Mouse (Mus musculus): ENCODE results near the gene Tsga10.
"Not testable (repeated sequence)": the region's sequence is repeated elsewhere in the genome, so short reads cannot be mapped to it uniquely, and the experiment has no call there.

The Tsga10 gene

GRCm38 (mm10) chr1:37864511-37865400 is 1.5 kb downstream of the Tsga10 start:
- DNase-seq (ENCODE audit: low read depth, low spot score), result peak; percentile 97

DNA sequence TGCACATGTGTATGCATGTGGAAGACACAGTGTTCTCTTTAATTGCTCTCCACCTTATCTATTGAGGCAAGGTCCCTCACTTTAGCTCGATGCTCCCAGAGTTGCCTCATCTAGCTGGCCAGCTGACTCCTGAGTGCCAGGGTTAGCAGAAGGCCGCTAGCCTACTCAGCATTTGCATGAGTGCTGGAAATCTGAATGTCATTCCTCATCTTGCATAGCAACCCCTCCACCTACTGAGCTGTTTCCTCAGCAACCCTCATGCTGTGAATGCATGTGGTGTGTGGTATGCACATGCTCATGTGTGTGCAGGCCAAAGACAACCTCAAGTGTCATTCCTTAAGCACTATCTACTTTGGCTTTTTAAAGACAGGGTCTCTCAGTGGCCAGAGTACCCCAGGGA is 15.5 kb downstream of the Tsga10 start:
- DNase-seq (ENCODE audit: low read depth, low spot score), result no peak

DNA sequence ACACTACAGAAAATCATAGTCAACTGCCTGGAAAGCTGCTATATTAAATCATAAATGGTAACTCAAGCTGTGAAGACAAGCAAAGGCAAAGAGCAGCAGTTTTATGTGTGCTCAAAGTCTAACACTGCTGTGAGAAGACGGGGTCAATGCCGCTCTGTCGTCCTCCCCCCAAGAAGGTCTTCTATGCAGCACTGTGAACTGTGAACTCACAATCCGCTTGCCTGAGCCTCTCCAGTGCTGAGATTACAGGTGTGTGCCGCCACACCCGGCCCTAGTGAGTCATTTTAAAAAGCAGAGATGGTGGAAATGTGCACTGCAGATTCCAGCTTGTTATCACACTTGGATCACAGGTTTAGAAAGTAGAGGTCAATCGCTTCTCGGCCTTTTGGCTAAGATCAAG is 19.4 kb downstream of the Tsga10 start:
- DNase-seq (ENCODE audit: low read depth, low spot score), result no peak

- no peak for DNase-seq (ENCODE audit: low read depth, low spot score)
Observed at GRCm38 (mm10) chr1:37831681-37832080, 34.5 kb downstream of the Tsga10 start.

- not testable (repeated sequence) for DNase-seq (ENCODE audit: low read depth, low spot score)
Observed at GRCm38 (mm10) chr1:37802291-37802690, 63.9 kb downstream of the Tsga10 start.

- DNase-seq (ENCODE audit: low read depth, low spot score), result no peak
Observed at GRCm38 (mm10) chr1:37800298-37800697, 65.9 kb downstream of the Tsga10 start.

GRCm38 (mm10) chr1:37799505-37799904 is 66.7 kb downstream of the Tsga10 start:
- no peak for DNase-seq (ENCODE audit: low read depth, low spot score)

DNA sequence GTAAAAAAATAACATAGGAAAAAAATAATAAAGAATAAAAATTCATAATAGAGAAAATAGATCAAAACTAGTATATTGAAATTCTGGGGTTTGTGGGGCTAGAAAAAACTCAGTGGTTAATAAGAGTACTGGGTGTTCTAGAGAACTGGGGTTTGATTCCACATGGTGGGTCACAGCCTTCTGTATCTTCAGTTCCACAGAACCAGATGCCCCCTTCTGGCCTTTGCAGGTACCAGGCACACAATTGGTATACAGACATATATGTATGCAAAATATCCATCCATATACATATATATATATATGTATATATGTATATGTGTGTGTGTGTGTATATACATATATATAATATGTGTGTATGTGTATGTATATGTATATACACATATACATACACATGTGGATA is 106.8 kb downstream of the Tsga10 start:
- DNase-seq (ENCODE audit: low read depth, low spot score), result no peak

GRCm38 (mm10) chr1:37744650-37745259 is 121.5 kb downstream of the Tsga10 start:
- no peak for DNase-seq (ENCODE audit: low read depth, low spot score)

GRCm38 (mm10) chr1:37742602-37743270 is 123.5 kb downstream of the Tsga10 start:
- DNase-seq (ENCODE audit: low read depth, low spot score), result no peak

GRCm38 (mm10) chr1:37742126-37742525 is 124.1 kb downstream of the Tsga10 start:
- DNase-seq (ENCODE audit: low read depth, low spot score), result no peak

GRCm38 (mm10) chr1:37740161-37740802 is 125.9 kb downstream of the Tsga10 start:
- DNase-seq (ENCODE audit: low read depth, low spot score), result no peak

GRCm38 (mm10) chr1:37738895-37739294 is 127.3 kb downstream of the Tsga10 start:
- DNase-seq (ENCODE audit: low read depth, low spot score), result no peak

DNA sequence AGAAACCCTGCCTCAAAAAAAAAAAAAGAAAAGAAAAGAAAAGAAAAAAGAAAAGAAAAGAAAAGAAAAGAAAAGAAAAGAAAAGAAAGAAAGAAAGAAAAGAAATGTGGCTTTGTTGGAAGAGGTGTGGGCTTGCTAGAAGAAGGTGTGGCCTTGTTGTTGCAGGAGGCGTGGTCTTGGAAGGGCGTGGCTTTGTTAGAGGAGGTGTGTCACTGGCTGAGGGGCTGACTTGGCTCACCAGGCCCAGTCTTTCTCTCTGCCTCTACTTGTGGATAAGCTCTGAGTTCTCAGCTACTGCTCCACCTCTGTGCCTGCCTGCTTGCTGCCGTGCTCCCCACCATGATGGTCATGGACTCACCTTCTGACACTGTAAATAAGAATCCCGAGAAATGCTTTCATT is 129.2 kb downstream of the Tsga10 start:
- DNase-seq (ENCODE audit: low read depth, low spot score), result no peak

DNA sequence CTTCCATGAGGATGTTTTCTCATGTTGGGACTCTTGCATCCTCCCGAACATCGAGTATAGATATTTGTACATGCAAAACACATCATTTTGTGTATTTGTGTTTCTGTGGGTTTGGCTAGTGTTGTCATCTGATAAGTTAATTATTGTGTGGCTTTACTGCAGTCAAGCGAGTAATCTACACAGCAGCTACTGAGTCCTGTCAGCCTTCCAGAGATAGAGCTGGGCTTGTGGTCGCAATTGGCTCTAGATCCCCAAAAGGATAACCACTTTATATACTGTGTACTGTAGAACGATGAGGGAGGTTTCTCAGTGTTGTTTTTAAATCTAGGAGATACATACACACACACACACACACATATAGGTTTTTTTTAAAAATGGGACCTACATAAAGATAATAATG is 130.3 kb downstream of the Tsga10 start:
- DNase-seq (ENCODE audit: low read depth, low spot score), result no peak

DNA sequence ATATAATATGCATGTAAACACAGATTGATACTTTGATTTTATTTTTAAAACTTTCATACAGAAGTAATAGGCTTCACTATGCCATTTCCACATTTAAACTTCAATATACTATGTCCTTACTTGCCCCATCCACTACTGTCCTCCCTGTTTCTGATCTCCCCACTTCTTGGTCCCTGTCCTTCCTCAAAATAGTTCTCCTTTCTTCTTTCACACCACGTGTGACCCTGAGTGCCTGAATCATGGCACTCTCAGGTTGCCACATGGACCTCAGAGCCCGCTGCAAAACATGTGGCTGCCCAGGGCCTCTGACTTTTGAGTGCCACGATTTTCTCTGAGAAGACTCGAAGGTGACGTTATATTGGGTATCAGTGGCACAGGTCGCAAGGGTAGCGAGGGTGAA is 131.4 kb downstream of the Tsga10 start:
- no peak for DNase-seq (ENCODE audit: low read depth, low spot score)

- no peak for DNase-seq (ENCODE audit: low read depth, low spot score)
Observed at GRCm38 (mm10) chr1:37729353-37729752, 136.9 kb downstream of the Tsga10 start.

DNA sequence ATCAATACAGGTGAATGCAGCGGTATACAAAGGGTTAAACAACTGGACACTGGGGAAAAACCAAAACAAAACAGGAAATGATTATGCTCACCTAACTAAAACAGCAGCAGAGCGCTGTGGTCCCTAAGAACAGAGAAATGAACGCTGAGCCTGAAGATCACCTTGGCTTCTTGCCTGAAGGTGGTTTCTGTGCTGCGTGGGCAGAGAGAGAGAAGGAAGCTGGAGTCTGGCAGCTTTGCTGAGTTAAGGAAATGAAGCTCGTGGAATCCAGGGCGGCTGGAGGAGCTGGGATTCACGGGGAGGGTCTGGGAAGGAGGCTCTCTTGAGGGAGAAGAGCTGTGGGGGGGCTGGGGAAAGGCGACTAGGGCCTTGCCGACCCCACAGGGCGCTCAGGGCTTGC is 138.2 kb downstream of the Tsga10 start:
- no peak for DNase-seq (ENCODE audit: low read depth, low spot score)

DNA sequence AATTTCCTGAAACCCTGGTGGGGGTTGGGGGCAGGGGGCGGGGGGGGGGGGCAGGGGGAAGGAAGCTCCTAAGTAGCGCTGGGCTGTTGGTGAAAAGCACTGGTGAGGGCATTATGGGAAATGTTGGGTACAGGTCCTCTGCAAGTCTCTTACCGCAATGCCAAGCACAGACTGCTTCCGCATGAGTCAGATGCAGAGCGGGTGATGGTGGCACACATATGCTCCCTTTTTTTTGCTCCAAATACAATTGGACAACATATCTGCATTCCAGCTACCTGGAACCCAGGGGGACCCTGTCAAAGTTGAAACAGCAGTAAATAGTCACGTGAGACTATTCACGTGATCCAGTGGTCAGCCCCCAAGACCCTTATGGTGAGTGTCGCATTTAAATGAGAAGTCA is 139.0 kb downstream of the Tsga10 start:
- no peak for DNase-seq (ENCODE audit: low read depth, low spot score)

GRCm38 (mm10) chr1:37726426-37726825 is 139.8 kb downstream of the Tsga10 start:
- DNase-seq (ENCODE audit: low read depth, low spot score), result no peak

DNA sequence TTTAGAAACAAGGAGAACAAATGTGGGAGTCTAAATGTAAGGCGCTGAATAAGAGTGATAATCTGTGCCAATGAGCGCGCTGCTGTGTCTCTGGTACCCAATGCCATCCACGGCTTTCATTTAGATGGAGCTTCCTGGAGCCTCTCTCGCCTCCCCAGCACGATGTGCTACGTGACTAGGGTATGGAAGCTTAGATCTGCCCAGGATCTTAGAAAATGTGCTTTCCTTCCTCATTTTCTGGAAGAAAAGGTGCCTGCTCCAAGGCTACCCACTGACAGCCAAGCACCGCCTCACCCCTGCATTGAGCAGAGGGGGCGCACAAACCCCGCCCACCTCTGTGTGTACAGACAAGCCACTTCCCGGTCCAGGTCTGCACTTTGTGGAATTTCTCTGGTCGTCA is 140.3 kb downstream of the Tsga10 start:
- DNase-seq (ENCODE audit: low read depth, low spot score), result no peak

GRCm38 (mm10) chr1:37721092-37721491 is 145.1 kb downstream of the Tsga10 start:
- no peak for DNase-seq (ENCODE audit: low read depth, low spot score)

Measured in retina, adult 2 months (tissue).